Mouse (Mus musculus): Measurements from ENCODE around the gene Zbtb6. TPM values are rescaled to one million over a fixed set of nuclear protein-coding genes. Genes with fewer than 3 reads are reported as not detected.

The Zbtb6 gene
- polyA plus RNA-seq, 1 experiment, result 14.2 TPM

DNA sequence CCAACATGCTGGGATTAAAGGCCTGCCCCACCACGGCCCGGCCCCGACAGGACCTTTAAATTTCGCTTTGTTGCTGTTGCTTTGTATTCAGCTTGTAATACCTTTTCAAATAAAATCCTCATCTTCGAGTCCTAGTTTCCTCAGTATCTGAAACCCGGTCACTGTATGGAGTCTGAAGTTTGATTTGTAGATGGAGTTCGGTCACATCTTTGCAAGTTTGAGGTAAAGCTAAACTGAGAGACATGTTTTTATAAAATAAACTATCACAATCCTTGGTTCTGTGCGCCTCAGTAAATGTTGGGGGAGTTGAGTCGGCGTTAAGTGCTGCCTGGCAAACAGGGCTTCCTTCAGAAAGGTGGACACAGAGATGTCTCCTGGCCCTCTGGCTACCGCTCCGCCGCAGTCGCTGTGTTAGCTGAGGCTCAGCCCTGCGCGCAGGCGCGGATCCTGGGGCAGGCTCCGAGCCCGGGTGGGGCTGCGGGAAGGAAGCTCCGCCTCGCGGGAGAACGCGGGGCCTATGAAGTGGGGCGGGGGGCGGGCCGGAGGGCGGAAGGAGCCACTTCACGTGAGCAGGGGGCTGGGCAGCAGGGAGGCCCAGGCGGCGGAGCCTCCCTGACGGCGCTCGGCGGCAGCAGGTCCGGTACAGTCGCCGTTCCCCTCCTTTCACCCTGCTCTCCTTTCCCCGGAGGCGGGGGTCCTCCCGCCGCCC, 8.8 kb upstream of the Zbtb6 start:
- Histone ChIP-seq H3K4me1 (ENCODE audit: control insufficient read depth, insufficient read depth, low read length) (peaks cover 5% of the 10 kb centered on the region), H3K4me3 (ENCODE audit: insufficient read depth, low read length) (peak overlapping the region; percentile 94), H3K27ac (ENCODE audit: insufficient read depth, low read depth, low read length) (peak overlapping the region; percentile 60)
- TF ChIP-seq CTCF (IDR thresholded peaks at IDR 0.05; ENCODE audit: low read depth, low read length) (no peak), POLR2A (IDR thresholded peaks at IDR 0.05; ENCODE audit: borderline replicate concordance, low read depth, low read length) (no peak)

- H3K27ac ChIP-seq (ENCODE audit: insufficient read depth, low read depth, low read length), result peak overlapping the region; percentile 83
- H3K4me1 ChIP-seq (ENCODE audit: control insufficient read depth, insufficient read depth, low read length), result peaks cover 13% of the 10 kb centered on the region
- H3K4me3 ChIP-seq (ENCODE audit: insufficient read depth, low read length), result peak overlapping the region; percentile 82
- TF ChIP-seq POLR2A (IDR thresholded peaks at IDR 0.05; ENCODE audit: borderline replicate concordance, low read depth, low read length), result no peak
- no peak for TF ChIP-seq CTCF (IDR thresholded peaks at IDR 0.05; ENCODE audit: low read depth, low read length)
Observed at GRCm38 (mm10) chr2:37431609-37432008, 11.4 kb downstream of the Zbtb6 start.

- peak overlapping the region; percentile 82 for H3K4me3 ChIP-seq (ENCODE audit: insufficient read depth, low read length)
- peaks cover 13% of the 10 kb centered on the region for H3K4me1 ChIP-seq (ENCODE audit: control insufficient read depth, insufficient read depth, low read length)
- peak overlapping the region; percentile 83 for H3K27ac ChIP-seq (ENCODE audit: insufficient read depth, low read depth, low read length)
- TF ChIP-seq CTCF (IDR thresholded peaks at IDR 0.05; ENCODE audit: low read depth, low read length) (no peak), POLR2A (IDR thresholded peaks at IDR 0.05; ENCODE audit: borderline replicate concordance, low read depth, low read length) (no peak)
Observed at GRCm38 (mm10) chr2:37430593-37431464, 12.1 kb downstream of the Zbtb6 start.

GRCm38 (mm10) chr2:37423671-37424070, 19.3 kb downstream of the Zbtb6 start:
- TF ChIP-seq CTCF (IDR thresholded peaks at IDR 0.05; ENCODE audit: low read depth, low read length) (no peak), POLR2A (IDR thresholded peaks at IDR 0.05; ENCODE audit: borderline replicate concordance, low read depth, low read length) (no peak)
- Histone ChIP-seq H3K27ac (ENCODE audit: insufficient read depth, low read depth, low read length) (no peak overlapping the region), H3K4me3 (ENCODE audit: insufficient read depth, low read length) (no peak overlapping the region), H3K4me1 (ENCODE audit: control insufficient read depth, insufficient read depth, low read length) (peaks cover 4% of the 10 kb centered on the region; the same call in 1 of the 2 replicates)

- Histone ChIP-seq H3K4me3 (ENCODE audit: insufficient read depth, low read length) (peak within 1 kb of the TSS; percentile 80), H3K27ac (ENCODE audit: insufficient read depth, low read depth, low read length) (peak within 1 kb of the TSS; percentile 76), H3K4me1 (ENCODE audit: control insufficient read depth, insufficient read depth, low read length) (peaks cover 4% of the 10 kb centered on the region; the same call in 1 of the 2 replicates)
- no peak for TF ChIP-seq CTCF (IDR thresholded peaks at IDR 0.05; ENCODE audit: low read depth, low read length)
- no peak; the same call in 1 of the 2 replicates for TF ChIP-seq POLR2A (IDR thresholded peaks at IDR 0.05; ENCODE audit: borderline replicate concordance, low read depth, low read length)
Observed at GRCm38 (mm10) chr2:37422306-37423304, 20.4 kb downstream of the Zbtb6 start, which contains the start of gene Rc3h2. TSS of gene Rc3h2 (minus strand) at chr2:37422903.

DNA sequence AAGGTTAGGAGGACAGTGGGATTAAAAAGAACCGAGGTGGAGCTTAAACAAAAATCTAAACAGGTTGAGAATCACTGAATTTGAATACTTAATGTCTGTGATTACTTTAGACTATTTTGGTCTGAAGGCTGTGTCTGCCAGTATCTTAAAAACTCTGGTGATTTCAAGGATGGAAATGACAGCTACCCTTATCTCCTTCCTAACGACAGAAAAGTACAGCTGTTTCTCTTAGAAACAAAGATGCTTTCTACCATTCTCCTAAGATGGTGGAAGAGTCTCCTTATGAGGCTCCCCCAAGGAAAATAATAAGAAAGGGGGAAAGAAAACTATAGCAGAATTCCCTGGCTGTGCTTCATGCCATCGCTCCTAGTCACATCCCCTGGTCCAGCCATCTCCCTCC, 21.1 kb downstream of the Zbtb6 start:
- Histone ChIP-seq H3K4me3 (ENCODE audit: insufficient read depth, low read length) (peak overlapping the region; percentile 80), H3K4me1 (ENCODE audit: control insufficient read depth, insufficient read depth, low read length) (peaks cover 4% of the 10 kb centered on the region; the same call in 1 of the 2 replicates), H3K27ac (ENCODE audit: insufficient read depth, low read depth, low read length) (peak overlapping the region; percentile 74; the same call in 1 of the 2 replicates)
- TF ChIP-seq CTCF (IDR thresholded peaks at IDR 0.05; ENCODE audit: low read depth, low read length) (no peak), POLR2A (IDR thresholded peaks at IDR 0.05; ENCODE audit: borderline replicate concordance, low read depth, low read length) (no peak)

GRCm38 (mm10) chr2:37395539-37395938, 47.4 kb downstream of the Zbtb6 start:
- no peaks in the 10 kb centered on the region; the same call in 1 of the 2 replicates for H3K4me1 ChIP-seq (ENCODE audit: control insufficient read depth, insufficient read depth, low read length)
- no peak overlapping the region for H3K4me3 ChIP-seq (ENCODE audit: insufficient read depth, low read length)
- H3K27ac ChIP-seq (ENCODE audit: insufficient read depth, low read depth, low read length), result no peak overlapping the region
- no peak for TF ChIP-seq CTCF (IDR thresholded peaks at IDR 0.05; ENCODE audit: low read depth, low read length)
- TF ChIP-seq POLR2A (IDR thresholded peaks at IDR 0.05; ENCODE audit: borderline replicate concordance, low read depth, low read length), result no peak

DNA sequence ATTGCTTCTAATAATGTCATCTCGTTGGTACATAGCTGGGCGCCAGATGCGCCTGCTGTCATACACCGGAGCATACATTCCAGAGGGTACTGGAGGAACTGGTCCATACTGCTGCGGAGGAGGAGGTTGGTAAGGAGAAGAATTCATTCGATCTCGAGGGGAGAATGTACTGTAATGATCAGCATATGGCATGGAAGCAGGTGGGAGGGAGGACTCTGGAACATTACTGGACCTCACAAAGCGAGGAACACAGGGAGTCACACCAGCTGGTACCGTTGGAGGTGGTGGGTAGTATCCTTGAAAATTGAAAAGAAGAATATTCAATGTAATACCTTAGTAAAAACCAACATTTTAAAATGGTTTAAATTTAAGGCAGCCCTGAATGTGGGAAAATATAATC, 60.0 kb downstream of the Zbtb6 start:
- Histone ChIP-seq H3K4me1 (ENCODE audit: control insufficient read depth, insufficient read depth, low read length) (no peaks in the 10 kb centered on the region), H3K4me3 (ENCODE audit: insufficient read depth, low read length) (no peak overlapping the region), H3K27ac (ENCODE audit: insufficient read depth, low read depth, low read length) (no peak overlapping the region)
- no peak for TF ChIP-seq POLR2A (IDR thresholded peaks at IDR 0.05; ENCODE audit: borderline replicate concordance, low read depth, low read length)
- TF ChIP-seq CTCF (IDR thresholded peaks at IDR 0.05; ENCODE audit: low read depth, low read length), result no peak

GRCm38 (mm10) chr2:37380189-37380588, 62.8 kb downstream of the Zbtb6 start:
- H3K4me3 ChIP-seq (ENCODE audit: insufficient read depth, low read length), result no peak overlapping the region
- no peak for TF ChIP-seq CTCF (IDR thresholded peaks at IDR 0.05; ENCODE audit: low read depth, low read length)
- TF ChIP-seq POLR2A (IDR thresholded peaks at IDR 0.05; ENCODE audit: borderline replicate concordance, low read depth, low read length), result no peak
- peaks cover 10% of the 10 kb centered on the region for H3K4me1 ChIP-seq (ENCODE audit: control insufficient read depth, insufficient read depth, low read length)
- H3K27ac ChIP-seq (ENCODE audit: insufficient read depth, low read depth, low read length), result no peak overlapping the region
